Mouse (Mus musculus) spleen, embryonic (tissue): ENCODE data around the gene Ndrg3.

Experiments
- CTCF ChIA-PET: fragments of 350-600 bp; sonication (Branson Sonifier 250); formaldehyde crosslinking; loops from one replicate; lab custom pipeline; 2022; lab: Charles Lee

Gene Ndrg3

DNA sequence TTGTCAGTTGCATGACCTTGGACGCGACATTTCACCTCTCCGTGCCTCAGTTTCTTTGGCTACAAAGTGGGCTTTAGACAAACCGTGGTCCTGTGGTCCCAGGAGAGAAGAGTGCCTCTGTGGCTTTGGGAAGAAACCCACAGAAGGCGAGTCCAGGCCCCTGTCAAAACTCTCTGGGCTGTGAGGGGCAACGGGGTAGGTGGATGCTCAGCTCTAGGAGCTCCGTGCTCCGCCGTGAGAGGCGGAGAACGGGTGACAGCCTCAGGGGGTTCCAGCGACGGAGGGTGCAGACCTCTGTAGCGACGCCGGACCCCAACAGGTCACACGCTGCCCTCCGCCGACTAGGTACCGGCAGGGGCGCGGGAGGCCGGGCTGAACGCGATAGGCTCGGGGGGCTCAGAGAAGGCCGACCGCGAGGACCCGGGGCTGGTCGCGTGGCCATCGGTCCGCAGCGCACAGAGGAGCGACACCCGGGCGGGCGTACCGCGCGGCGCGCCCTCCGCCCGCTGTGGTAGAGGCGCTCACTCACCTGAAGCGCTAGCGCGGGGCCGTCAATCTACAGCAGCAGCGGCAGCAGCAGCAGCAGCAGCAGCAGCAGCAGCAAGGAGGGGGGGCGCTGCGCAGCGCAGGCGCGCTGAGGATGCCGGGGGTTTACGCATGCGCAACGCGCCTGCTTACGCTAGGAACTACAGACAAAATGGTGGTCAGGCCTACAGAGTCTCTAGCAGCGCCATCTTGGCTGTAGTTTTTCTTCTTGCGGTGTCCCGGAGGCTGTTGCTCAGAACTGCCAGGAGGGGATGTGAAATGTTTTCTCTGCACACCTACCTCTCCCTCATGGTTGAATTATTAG is at the start of gene Ndrg3:
Gene Ndrg3 (minus strand): TSS at position 587 of the 850 bp plus-strand sequence.
- CTCF ChIA-PET = interaction anchor here (0.6 kb wide), 1 partner anchor 1620 kb away, joined by 3 read pairs; no protein-coding TSS in a partner anchor

DNA sequence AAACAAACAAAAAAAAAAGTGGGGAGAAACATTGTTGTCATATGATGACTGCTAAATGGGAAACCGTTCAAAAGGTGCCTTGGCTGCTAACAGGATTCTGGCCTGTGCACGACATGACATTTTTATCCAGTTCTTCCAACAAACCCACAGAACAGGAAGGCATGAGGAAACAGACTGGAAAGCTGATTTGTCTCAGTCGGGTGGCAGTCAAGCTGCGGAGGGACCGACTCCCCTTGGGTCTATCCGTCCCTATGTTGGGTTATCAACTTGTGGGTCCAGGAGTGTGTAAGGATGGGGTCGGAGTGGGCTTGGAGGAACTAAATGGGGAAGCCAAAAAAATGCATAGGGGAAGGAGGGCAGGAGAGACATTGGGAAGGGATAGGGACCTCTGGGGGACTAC is 49.6 kb upstream of the Ndrg3 start:
- CTCF ChIA-PET = interaction anchor here (0.7 kb wide), 1 partner anchor 47 kb away, joined by 4 read pairs; no protein-coding TSS in a partner anchor

DNA sequence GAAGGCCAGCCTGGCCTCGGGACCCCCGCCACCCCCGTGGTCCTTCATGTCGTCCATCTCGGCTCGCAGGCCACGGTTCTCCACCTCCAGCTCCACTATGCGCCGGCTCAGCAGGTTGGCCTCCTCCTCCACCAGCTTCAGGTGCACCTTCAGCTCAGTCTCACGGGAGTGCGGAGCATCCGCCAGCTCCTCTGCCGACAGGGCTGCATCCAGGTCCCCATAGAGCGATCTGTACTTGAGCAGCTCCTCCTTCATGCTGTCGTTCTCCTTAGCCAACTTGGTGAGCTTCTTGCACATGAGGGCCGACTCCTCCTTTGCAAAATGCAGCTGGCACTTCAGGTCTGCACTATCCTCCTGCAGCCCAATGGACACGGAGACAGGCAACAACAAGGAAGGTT is 48.8 kb upstream of the Ndrg3 start:
- CTCF ChIA-PET = interaction anchor here (0.7 kb wide), 1 partner anchor 46 kb away, joined by 4 read pairs; no protein-coding TSS in a partner anchor

DNA sequence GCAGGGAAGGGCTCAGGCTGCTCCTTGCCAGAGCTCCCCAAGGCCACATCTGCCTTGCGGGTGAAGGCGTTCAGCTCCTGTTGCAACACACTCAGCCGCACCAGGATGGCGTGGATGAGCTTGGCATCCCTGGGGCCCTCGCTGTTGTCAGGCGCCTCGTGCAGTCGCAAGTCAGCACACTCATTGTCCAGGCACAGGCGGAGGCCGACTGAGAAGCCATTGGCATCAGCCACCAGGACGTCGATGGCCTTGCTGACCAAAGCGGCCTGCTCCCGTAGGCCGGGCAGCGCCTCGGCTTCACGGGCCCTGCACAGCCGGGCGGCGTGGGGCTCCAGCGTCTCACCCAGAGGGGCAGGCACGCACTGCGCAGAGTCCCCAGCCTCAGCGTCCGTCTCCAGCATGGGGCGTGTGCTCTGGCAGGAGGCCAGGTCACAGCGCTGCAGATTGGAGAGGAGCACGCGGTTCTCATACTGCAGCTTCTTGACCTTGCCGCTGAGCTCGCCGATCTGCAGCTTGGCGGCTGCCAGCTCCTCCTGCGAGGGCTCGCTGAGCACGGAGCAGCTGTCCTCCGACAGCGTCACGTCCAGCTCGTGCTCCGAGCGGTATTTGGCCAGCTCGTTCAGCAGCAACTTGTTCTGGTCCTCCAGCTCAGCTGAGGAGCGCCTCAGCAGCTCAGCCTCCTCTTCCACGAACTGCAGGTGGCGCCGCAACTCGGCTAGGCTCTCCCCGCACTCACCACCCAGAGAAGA is 48.2 kb upstream of the Ndrg3 start:
- CTCF ChIA-PET = no interaction called here

DNA sequence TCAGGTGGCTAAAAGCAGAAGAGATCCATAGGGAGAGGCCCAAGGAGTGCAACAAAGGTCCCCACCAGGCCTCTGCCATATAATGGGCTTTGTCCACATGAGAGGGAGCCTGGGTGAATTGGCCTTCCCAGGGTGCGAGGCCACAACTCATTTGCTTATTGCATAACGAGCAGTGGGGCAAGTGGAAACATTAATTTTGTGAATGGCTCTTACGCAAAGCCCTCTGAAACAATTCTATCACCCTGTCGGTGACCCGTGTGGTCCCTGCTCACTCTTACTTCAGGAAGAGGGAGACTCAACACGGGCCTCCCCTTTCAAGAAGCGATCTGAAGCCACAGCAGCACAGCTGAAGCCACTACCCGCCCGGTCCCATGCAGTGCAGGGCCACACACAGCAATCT is 45.4 kb upstream of the Ndrg3 start:
- CTCF ChIA-PET = no interaction called here

DNA sequence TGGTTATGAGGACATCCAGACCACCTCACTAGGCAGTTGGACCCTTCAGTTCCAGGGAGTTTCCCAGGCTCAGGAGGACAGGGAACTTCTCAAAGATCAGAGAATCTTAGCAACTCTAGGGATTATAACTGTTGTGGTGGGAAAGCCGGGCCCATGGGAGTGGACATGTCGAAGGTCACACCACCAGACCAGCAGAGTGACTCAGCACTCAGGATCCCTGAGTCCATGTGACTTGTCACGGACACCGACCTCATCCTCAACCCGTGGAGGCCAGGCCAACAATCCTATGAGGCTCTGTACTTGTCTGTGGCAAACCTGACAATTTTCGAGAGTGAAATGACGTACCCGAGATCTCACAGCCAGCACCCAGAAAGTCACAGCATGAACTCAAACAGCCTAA is 44.5 kb upstream of the Ndrg3 start:
- CTCF ChIA-PET = no interaction called here

DNA sequence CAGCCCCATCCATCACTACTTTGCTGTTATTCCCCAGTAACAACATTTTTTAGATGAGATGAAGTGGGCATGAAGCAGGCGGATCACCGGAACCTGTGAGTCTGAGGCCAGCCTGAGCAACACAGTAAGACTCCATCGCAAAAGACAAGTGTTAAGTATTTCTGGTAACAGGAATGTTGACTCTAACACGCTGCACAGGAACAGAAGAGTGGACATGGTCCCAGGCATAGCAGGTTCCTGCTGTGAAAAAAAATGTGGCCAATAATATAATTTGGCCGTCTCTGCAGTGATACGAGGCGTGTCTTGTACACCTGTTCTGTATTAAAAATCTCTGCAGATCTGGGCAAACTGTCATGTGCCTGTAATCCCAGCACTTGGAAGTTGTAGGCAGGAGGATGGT is 43.5 kb upstream of the Ndrg3 start:
- CTCF ChIA-PET = no interaction called here

DNA sequence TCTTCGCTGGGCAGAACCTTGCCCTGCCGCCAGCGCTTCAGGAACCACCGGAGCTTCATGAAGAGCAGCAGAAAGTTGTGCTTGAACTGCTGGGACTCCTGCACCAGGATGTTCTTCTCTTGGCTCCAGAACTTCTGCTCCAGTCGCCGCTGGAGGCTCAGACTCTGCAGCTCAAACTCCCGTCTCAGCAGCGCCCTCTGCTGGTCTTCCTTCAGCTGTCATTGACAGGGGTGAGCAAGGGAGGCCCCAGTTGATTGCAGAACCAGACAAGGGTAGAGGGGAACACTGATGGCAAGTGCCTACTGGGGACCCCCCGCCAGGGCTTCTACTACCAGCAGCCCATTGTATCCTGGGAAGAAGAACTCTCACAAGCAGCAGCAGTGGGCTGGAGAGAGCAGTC is 38.9 kb upstream of the Ndrg3 start:
- CTCF ChIA-PET = no interaction called here

DNA sequence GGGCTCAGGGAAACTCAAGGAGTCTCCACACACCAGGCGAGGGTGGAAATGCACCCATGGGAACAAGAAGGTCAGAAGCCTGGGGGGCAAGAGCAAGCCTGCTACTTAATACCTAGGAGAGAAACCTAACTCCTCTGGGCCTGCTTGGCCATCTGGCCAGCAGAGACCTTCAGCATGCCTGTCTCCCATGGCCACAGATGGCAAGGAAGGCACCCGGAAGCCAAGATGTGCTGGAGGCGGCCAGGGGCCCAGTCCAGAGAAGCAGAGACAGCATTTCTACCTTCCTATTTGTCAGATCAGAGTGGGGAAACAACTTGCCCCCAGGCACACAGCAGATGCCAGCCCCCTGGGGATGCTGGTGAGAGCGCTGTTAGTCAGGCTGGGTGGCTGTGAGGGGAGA is 36.4 kb upstream of the Ndrg3 start:
- CTCF ChIA-PET = no interaction called here

DNA sequence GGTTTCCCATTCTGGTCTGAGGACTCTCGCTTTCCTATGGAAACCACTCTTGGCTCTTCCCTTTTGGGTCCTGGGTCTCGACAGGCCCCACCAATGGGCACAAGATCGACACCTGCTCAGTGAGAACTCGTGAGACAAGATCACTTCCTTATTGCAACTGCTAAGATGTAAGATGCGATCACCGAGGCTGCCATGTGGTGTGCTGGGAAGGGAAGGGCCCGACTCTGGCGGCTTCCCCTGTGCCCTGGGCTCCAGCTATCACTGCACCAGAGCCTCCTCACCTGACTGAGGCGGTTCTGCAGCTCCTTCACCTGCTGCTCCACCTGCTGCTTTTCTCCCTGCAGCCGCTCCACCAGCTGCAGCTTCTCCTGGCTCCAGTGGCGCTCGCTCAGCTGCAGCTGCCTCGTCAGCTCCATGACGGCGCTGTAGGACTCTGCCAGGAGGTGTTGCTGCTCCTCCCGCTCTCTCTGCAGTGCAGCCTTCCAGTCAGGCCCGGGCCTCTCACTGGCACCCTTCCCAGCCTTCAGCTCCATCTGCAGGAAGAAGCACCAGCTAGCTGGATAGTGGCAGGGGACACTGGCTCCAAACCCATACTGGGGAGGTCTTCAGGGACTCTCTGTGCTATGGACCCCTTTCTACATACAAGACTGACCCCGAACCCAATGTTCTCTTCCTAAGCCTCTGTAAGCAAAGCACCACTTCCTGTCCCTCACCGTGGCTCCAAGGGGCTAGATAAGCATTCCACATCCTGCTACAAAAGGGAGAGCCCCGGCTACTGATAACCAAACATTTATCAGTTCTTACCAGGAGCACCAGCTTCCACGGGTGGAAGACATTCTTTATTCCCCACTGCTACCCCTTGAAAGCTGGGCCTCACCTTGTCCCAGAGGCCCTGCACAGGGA is 35.5 kb upstream of the Ndrg3 start:
- CTCF ChIA-PET = no interaction called here

DNA sequence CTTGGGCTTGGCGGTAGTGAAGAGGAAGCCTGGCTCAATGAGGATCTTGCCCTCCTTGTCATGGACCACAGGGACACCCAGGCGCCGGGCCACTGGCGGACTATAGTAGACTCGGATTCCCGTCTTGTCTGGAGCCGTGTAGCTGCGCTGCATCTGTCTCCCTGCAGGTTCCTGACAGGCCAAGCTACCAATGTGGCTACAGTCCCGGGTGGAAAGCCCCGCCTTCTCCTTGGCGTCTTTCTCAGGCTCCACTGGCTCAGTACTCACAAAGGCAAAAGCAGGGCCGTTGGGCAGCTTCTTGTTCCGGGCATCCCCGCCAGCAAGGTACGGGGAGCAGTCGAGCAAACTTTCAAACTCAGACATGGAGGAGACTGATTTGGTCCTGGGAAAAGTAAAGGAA is 29.3 kb upstream of the Ndrg3 start:
- CTCF ChIA-PET = interaction anchor here (0.5 kb wide), 1 partner anchor 147 kb away, joined by 3 read pairs; no protein-coding TSS in a partner anchor

DNA sequence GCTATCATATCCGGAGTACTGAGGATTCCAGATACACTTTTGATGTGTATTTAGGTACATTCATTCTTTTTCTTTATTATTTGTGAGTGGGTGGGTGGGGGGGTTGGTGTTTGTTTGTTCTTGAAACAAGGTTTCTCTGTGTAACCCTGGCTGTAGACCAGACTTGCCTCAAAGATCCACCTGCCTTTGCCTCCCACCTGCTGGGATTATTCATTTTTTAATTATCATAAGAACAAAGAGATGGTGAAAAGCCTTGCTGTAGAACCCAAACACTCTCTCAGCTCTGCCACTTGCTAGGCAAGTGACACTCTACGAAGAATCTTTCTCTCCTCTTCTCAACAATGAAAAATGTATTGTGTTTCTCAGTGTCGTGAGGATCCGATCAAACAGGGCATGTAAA is 27.4 kb upstream of the Ndrg3 start:
- CTCF ChIA-PET = no interaction called here

DNA sequence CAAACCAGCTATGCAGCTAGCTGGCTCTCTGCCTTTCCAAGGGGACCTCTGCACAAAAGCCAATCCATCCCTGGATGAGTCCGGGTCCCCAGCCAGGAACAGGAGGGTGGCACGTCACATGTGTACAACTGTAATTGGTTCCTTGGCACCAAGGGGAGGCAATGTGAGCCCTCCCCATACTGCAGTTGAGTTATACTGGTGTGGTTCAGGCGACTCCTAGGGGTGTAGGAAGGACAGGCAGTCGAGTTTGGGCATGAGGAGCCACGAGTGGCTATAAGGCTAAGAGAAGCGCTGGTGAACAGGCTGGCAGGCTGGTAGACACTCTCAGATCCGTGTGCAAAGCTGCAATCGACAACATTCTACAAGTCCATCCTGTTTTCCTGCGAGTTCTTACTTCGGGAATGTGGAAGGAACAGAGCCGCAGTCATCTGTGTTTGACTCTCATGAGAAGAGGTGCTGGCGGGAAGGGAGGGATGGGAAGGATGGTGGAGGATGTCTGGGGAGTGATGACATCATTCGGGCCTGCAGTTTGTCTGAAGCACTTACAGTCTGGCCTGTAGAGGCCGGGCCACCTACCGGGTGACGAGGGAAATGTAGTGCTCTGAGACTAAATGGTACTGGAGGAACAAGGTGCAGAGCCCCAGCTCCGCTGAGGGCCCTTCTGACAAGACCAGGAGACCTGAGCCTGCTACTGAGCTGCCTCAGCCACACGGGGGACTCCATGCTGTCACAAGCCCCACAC is 24.8 kb upstream of the Ndrg3 start:
- CTCF ChIA-PET = no interaction called here

DNA sequence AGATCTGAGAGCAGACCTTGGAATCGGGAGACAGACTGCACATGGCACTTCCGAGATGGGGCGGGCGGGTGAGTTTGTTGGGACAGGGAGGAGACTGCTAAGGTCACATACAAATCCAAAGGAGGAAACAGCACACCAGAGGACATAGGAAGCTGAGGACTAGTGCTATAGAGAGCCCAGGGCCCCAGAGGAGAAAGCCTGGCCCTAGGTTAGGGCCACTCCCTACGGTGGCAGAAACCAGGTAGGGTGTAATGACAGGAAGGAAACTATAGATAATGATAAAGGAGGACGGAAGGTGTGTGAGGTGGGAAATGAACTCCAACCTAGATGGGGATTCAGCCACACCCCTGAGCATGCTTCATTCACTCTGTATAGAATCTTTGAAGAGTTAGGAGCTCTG is 20.5 kb upstream of the Ndrg3 start:
- CTCF ChIA-PET = no interaction called here

DNA sequence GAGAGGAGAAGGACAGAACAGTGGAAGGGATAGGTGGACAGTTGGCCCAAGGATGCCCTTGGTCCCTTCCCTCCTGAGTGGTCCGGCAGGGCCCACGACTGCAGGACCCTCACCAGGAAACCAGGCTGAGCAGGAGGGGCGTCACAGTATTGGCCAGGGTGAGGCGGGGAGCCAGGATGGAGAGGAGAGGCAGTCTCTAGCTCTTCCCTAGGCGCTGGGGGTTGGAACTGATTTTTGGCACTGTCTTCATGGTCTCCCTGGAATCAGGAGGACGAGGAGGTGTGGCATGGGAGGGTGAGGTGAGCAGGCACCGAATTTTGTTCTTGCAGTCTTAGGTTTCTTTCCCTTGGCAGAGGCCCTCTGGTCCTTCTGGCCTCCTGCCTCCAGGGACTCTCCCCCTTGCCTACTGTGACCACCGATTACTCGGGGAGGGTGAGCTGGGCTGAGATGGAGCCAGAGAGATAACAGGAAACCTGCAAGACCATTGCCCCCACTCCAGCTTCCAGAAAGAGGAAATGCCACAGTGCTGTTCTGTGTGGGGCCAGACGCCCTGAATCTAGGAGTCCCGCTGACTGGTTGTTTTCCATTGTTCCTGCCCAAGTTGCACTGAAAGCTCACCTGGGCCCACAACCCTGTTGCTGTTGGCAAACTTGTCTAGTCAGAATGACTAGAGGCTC is 18.9 kb upstream of the Ndrg3 start:
- CTCF ChIA-PET = no interaction called here

DNA sequence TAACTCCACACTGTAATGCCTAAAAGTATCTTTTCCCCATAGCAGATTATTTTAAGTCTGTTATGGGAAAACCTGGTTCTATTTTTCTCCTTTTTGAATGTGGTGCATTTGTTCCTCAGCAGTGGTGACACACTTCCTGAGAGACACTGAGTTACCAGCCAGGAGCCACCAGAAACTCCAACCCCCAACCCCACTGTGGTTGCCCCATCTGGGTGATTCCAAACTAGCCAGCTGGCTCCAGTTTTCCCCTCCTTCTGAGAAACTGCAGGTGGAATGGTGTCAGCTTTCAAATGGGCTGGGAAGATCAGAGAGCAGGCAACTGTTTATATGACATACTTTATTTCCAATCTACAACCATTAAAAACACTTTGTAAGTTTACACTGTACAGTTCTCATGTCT is 18.3 kb upstream of the Ndrg3 start:
- CTCF ChIA-PET = no interaction called here

DNA sequence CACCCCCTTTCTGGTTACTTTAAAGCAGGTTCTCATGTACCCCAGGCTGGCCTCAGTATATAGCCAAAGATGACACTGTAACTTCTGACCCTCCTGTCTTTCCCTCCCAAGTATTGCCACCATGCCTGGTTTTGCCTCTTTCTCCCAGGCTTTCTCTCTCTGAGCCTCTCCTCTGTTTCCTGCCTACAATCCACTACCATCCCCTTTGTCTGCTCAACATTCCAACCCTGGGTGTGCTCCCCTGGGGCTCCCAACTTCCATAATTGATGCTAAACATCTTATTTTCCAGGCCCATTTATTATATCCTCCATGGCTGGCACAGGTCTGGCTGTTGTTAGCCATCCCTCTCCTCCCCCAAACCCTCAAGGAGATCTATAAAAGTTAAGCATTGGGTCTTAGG is 16.7 kb upstream of the Ndrg3 start:
- CTCF ChIA-PET = no interaction called here

DNA sequence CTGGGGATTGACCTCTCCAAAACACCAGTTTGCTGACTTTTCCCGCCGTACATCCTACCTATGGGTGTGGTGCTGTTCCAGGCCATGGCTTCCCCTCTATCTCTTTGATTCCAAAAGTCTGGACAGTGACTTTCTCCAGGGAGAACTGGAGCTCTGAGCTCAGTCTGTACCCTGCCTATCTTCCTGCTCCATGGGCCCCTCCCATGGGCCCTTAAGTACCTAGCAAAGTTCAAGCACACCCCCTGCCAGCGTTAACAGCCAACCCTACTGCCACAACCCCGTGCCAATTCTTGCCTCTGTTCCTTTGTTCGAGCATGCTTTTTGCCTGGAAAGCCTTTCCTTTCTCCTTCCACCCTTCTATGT is 15.4 kb upstream of the Ndrg3 start:
- CTCF ChIA-PET = no interaction called here

DNA sequence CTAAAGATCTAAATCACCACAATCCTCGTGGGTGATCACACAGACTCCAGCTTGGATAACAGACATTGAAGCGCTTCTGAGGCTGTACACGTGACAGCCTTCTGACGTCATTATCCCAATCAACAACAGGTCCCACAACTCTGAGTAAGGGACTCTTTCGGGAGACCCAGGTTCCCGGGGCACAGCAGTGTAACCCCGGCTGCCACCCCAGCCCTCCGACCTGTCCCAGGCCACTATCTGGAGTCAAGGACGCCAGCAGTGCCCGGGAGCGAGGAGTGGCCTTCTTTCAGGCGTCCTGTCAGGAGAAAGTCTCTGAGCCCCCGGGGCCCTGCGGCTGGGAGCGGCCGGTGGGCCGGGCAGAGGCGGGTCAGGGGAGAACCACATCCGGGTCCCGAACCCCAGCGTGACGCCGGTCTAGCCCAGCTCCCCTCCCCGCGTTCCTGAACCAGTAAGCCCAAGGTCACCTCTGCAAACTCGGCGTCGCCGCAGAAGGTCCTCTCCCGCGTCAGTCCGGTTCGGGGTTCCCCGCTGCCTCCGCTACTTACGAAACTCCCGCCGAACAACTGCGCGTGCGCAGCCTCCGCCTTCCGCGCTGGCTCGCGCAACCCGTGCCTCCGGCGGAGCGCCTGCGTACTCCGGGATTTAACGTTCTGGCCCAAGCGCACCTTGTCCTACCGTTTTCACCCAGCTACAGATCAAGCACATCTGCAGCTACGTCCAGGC is 14.8 kb upstream of the Ndrg3 start, which contains the start of gene Dsn1:
Gene Dsn1 (minus strand): TSS at position 644 of the 723 bp plus-strand sequence.
- CTCF ChIA-PET = interaction anchor here (0.6 kb wide), 1 partner anchor 57 kb away, joined by 4 read pairs; no protein-coding TSS in a partner anchor

DNA sequence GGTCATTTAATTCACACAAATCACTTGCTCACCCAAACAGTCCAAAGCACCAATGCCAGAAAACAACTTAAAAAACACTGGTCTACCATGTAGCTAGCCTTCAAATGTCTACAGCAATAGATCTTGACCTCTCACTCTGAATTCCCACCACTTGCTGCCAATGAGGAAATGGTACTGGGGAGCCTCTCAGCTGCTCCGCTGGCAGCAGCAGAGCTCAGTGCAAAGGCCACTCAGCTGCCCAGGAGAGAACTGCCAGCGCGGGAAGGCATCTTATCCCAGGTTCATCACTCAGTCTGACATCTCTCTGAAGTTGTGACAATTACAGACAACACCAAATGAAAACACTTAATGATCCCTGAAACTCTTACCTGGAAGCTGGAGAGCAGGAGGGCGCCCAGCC is 10.5 kb upstream of the Ndrg3 start:
- CTCF ChIA-PET = no interaction called here
